Mouse (Mus musculus) heart, adult 11 months (tissue): ENCODE data around the gene Zfp266.

Source experiments
- DNase-seq: peaks from one replicate; pipeline ENCODE4 v3.0.0; 2022

Zfp266 gene

DNA sequence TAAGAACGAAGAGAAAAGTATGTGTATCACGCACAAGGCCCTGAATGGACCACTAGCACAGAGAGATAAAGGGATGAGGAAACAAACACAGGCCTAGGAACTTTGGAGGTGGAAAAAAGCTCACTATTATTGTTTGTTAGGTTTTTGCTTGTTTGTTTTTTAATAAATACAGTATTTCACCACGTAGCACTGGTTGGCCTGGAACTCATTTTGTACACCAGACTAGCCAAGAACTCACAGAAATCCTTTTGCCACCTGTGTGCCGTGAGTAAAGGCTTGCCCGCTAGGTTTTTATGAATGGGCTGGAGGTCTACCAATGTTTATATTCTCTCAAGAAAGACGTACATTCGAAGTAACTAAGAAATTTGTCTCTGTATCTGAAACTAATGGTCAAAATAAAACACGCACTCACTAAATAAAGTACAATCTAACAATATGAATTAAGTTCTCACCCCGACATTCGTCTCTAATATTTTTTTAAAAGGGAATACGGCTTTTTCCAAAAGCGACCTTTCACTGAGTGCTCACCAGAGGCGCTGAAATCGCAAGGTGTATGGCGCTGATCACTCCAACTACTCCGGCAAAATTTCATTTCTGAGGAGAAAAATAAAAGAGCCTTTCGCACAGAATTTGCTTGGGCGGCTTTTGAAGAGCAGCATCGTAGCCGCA, 29.2 kb downstream of the Zfp266 start:
- no peak for DNase-seq

GRCm38 (mm10) chr9:20489536-20489935, 31.7 kb downstream of the Zfp266 start:
- DNase-seq, result no peak

DNA sequence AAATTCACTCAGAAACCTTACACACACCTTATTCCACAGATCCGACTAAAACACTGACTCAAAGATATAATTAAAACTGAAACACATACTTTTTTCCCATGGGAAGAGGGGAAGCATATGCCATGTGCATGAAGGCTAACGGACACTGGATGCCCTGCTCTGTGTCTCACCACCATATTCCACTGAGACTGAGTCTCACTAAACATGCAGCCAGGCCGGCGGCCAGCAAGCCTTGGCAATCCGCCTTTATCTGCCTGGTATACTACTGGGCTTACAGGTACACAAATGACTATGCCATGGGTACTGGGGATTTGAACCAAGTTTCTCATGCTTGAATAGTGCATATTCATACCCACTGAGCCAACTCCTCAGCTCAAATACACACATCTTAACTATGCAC, 41.8 kb downstream of the Zfp266 start:
- DNase-seq, result no peak

DNA sequence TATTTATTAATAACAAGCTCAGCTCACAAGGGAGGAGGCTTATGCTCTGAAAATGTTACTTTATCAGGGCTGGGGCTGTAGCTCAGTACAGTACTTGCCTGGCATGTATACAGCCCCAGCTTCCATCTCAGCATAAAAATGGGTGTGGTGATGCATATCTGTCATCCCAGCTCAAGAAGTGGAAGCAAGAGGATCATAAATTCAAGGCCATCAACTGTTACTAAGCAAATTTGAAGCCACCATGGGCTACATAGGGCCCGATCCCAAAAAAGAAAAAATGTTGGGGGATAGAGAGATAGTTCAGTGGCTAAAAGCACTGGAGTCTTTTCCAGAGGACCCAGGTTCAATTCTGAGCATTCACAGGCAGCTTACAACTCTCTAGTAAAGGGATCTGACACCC, 44.6 kb downstream of the Zfp266 start:
- no peak for DNase-seq

- no peak for DNase-seq
Observed at GRCm38 (mm10) chr9:20466761-20467442, 54.3 kb downstream of the Zfp266 start.

- DNase-seq, result peak; percentile 97
Observed at GRCm38 (mm10) chr9:20459377-20460317, 61.6 kb downstream of the Zfp266 start, which contains the start of gene Zfp26. TSS of gene Zfp26 (minus strand) at chr9:20460162.

DNA sequence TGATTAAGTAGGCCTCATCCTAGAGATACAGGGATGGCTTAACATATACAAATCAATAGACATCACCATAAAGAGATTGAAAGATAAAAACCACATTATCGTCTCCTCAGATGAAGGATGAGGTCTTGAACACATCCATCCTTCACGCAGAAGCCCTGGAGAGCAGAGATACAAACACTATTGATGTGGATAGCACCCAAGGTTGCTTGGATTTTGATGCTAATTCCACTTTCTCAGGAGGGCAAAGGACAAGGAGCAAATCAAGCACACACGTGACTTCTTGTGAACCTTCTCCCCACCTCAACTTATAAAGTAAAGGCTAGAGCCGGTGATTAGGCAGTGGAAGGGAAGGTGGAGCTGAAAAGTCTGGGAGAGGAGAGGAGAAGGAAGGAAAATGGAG, 67.6 kb downstream of the Zfp266 start:
- DNase-seq, result no peak

DNA sequence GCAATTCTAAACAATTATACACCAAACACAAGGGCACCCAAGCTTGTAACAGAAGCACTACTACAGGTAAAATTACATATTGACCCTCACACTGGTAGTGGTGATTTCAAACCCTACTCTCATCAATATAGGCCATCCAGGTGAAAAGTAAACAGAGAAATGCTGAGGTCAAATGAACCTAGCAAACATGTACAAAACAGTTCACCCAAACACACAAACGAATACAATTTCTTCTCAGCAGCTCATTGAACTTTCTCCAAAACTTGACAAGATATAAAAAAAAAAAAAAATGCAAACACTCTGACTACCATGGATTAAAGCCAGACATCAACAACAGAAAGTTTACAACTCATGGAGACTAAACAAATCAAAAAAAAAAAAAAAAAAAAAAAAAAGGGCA, 69.7 kb downstream of the Zfp266 start:
- no peak for DNase-seq
